Mouse (Mus musculus): ENCODE data around the gene Hsph1. TPM values are rescaled to one million over a fixed set of nuclear protein-coding genes. Genes with fewer than 3 reads are reported as not detected.

Hsph1 gene
- total RNA-seq, 2 experiments from 2014 or later: 76.6 to 103 TPM

DNA sequence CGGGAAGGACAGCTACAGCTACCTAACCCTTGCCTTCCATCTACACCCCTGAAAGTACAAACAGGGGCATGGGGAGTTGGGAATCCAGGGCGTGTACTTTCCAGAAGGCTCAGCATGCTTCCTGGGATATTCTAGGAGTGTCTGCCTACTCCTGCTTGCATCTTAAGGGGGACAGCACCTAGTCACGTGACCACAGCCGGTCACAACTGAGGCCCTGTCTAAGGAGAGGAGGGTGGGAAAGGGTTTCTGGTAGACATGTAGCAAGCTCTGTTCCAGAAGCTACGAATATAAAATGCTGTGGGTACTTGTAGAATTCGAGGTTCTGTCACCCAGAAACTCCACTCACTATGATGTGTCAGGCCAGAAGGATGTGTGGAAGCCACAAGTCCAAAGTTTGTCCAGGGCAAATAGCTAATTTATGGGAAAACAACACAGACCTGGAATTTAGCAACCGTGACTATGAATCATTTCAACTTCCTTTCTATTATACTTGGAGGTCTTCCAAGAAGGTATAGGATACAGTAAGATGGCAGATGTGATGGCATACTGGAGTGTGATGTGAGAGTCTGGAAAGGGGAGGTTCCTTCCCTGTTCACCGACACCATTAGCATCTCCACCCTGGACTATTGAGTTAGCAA is 29.0 kb downstream of the Hsph1 start:
- no peak for TF ChIP-seq CTCF (IDR thresholded peaks at IDR 0.05)
- no peak overlapping the region for H3K4me3 ChIP-seq
- no peak for DNase-seq
- H3K27ac ChIP-seq: no peak overlapping the region
- intact Hi-C loops (cut with DNase I): no loop called here

DNA sequence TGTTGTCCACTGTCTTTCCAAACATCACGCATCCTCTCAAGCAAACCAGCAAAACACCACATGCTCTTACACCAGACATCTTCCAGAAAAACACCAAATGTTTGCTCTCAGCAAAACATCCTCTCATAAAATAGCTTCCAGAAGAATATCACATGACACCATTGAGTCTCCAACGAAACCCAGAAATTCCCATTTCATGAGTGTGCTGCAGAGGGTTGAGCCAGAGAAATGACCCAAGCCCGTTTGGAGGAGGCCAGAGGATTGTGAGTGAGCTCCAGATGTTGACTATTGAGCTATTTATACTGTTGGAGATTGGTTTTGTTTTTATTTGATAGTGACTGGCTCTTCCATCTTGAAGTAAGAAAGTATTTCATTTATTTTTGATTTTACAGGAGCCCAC is 32.9 kb downstream of the Hsph1 start:
- no peak overlapping the region for H3K27ac ChIP-seq
- H3K4me3 ChIP-seq: no peak overlapping the region
- TF ChIP-seq CTCF (IDR thresholded peaks at IDR 0.05): no peak
- DNase-seq: no peak
- intact Hi-C loops (cut with DNase I): no loop called here

DNA sequence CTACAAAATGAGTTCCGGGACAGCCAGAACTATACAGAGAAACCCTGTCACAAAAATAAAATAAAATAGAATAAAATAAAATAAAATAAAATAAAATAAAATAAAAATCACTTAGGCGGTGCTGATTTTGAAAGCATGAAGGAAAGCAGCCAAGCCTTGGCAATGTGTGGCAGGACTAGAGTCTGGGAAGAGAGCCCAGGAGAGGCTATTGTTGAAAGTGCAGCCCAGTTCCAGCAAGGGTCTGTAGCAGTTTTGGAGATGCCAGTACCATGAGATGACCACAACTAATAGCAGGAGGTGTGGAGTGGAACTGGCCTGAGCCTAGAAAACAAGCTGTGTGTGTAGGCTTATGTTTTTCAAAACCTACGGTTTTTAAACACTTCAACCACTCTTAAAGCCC is 34.2 kb downstream of the Hsph1 start:
- no peak for DNase-seq
- no peak overlapping the region for H3K27ac ChIP-seq
- TF ChIP-seq CTCF (IDR thresholded peaks at IDR 0.05): no peak
- no peak overlapping the region for H3K4me3 ChIP-seq
- intact Hi-C loops (cut with DNase I): no loop called here

DNA sequence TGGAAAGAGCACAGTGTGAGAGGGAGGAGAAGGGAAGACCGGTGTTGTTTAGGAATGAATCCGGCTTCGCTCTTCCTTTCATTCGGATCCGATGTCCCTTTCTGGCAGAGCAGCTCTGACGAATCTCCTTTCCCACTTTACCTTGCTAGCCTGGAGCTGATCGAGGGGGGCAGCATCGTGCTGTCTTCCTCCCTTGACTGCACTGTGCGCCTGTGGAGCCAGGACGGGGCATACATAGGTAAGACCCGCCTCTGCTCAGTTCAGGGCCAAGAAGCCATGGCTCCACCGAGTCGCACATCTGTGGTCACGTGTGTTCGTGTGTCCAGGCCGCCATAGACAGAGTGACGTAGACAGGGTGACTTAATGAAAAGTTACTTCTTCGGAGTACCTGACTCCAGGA is 38.8 kb downstream of the Hsph1 start:
- intact Hi-C loops (cut with DNase I): no loop called here
- TF ChIP-seq CTCF (IDR thresholded peaks at IDR 0.05): no peak
- Histone ChIP-seq H3K4me3 (no peak overlapping the region), H3K27ac (no peak overlapping the region)
- DNase-seq: no peak

DNA sequence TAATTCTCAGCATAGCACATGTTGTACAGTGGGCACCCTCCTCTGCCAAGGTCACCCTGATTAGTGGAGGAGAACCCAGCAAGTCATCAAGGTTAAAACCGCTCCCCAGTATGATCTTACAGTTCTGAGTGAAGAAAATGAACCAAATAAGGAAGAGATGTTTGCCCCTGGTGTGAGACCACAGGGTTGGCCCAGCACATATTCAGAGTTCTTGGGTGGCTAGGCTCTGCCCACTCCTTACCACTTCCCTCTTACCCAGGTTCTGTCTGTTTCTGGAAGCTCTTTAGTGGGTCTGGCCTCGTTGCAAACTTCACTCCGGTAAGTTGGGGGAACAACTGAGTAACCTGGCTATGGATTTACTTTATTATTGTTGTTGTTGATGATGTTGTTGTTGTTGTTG is 42.0 kb downstream of the Hsph1 start:
- Histone ChIP-seq H3K4me3 (no peak overlapping the region), H3K27ac (no peak overlapping the region)
- DNase-seq: no peak
- no peak for TF ChIP-seq CTCF (IDR thresholded peaks at IDR 0.05)
- intact Hi-C loops (cut with DNase I): no loop called here

DNA sequence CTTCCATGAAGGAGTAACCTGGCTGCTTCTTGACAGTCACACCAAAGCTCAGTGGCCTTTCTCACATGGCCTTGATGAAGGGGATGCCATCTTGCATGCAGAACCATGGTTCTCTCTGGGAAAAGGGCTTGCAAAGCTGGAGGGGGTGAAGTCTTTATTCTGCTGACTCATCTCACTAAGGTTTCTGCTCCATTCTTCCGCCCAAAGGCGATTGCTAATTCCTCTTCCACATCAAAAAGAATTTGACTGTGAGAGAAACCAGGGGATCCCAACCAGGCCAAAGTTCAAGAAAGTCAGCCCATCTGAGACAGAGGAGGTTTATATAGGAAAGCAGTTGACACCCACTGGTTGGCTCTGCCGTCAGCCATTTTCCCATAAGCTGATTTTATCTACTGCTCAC is 46.2 kb downstream of the Hsph1 start:
- intact Hi-C loops (cut with DNase I): no loop called here
- TF ChIP-seq CTCF (IDR thresholded peaks at IDR 0.05): no peak
- no peak for DNase-seq
- no peak overlapping the region for H3K27ac ChIP-seq
- H3K4me3 ChIP-seq: no peak overlapping the region

DNA sequence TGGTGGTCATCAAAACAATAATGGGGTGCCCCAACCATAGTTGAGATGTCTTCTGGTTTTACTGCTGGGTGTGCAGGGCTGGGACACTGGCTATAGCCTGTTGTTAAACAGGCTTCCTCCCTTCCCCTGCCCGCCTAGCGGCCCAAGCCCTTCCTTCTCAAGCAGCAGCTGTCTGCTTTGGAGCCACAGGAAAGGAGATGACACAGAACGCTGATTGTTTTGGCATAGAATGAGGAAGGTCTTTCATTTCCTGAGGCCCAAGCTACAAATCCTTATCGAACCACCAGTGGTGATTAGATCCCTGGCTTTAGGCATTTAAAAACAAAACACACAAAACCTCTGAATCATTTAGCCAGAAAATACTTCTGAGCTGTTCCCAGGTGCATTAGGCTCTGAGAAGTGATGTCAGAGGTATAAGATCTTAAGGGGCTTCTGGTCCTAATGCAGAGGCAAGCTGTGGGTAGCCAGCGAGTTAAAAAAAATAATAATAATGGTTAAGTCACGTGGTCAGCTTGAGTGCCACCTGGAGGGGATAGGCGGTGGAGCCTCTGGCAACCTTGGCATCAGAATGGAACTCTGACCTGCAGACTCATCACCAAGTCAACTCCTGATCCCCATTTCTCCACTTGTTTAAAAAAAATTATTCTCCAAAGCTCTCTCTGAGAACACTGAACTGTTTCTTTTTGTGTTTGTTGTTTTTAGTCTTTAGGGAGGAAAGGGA is 47.2 kb downstream of the Hsph1 start:
- intact Hi-C loops (cut with DNase I): no loop called here
- DNase-seq: no peak
- Histone ChIP-seq H3K4me3 (no peak overlapping the region), H3K27ac (peak overlapping the region; percentile 28; the same call in 1 of the 2 replicates)
- TF ChIP-seq CTCF (IDR thresholded peaks at IDR 0.05): no peak

DNA sequence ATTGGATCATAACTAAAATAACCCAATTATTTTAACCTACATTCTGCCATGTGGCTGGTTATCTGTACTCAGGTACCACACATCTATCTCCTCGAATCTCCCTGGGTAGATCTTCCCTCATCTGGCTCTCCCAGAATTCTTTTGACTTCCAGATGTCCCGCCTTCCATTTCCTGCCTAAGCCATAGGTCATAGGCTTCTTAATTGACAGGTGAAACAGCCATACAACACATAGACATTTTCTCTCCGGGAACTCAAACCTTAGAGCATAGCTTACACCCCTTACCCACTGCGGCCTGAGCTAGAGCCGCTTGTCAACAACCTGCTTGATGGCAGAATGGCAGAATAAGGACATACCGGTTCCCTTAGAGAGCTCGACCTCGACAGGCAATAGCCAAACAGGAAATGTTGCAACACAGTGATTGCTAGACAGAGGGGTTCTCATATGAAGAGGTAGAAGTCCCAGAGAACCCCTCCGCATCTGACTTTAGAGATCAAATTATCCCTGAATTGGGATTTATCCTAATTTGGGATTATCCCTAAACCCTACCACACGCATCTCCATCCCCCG is 48.8 kb downstream of the Hsph1 start:
- DNase-seq: no peak
- H3K27ac ChIP-seq: no peak overlapping the region
- intact Hi-C loops (cut with DNase I): no loop called here
- H3K4me3 ChIP-seq: no peak overlapping the region
- no peak for TF ChIP-seq CTCF (IDR thresholded peaks at IDR 0.05)

DNA sequence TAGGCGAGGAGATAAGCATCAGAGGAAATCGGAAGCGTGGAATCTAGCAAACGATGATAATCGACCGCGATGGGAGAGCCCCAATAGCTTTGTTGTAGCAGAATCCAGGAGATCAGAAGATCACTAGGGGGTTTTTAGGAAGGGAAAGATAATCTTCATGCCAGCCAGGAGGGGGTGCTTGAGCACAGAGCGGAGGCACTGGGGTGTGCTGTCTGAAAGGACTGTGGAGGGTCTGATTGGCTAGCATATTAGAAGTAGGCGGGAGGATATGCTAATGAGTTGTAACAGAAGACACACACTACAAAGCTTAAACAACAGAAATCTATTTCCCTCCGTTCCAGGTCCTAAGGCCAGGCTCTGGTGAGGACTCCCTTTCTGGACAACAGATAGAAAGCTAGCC is 50.3 kb downstream of the Hsph1 start:
- DNase-seq: no peak
- TF ChIP-seq CTCF (IDR thresholded peaks at IDR 0.05): no peak; the same call in 1 of the 2 replicates
- intact Hi-C loops (cut with DNase I): no loop called here
- Histone ChIP-seq H3K27ac (no peak overlapping the region), H3K4me3 (no peak overlapping the region)

DNA sequence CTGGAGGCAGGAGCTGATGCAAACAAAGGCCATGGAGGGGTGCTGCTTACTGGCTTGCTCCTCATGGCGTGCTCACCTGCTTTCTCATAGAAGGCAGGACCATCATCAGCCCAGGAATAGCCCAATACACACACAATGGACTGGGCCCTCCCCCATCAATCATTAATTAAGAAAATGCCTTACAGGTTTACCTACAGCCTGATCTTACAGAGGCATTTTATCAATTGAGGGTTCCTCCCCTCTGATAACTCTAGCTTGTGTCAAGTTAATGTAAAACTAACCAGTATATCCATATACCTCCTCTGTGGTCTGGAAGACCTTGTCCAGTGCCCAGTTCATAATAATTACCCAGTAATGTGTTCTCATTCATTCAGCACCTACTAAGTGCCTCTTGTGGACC is 50.9 kb downstream of the Hsph1 start:
- DNase-seq: no peak
- intact Hi-C loops (cut with DNase I): no loop called here
- no peak for TF ChIP-seq CTCF (IDR thresholded peaks at IDR 0.05)
- Histone ChIP-seq H3K4me3 (no peak overlapping the region), H3K27ac (no peak overlapping the region)

DNA sequence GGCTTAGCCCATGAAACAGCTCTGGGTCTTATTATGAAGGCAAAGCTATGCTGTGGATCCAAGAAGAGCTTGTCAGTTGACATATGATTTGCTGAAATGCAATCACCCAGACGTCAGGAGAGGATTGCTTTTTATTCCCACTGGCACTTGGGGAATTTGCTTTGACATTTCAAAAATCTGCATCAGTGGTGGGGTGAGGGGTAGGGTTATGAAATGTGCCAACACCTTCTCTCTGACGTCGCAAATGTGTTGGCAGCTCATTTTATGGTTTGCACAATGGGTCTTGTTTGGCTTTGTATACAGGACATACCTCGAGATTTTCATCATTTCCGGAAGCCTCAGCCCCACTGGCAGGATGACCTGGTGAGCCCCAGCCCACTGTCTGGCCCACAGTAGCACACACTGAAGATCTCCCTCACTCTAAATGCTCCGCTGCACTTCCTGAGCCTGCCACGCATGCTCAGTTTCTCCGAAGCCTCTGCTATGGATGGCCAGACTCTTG is 52.0 kb downstream of the Hsph1 start:
- DNase-seq: no peak
- no peak overlapping the region for H3K4me3 ChIP-seq
- TF ChIP-seq CTCF (IDR thresholded peaks at IDR 0.05): no peak
- intact Hi-C loops (cut with DNase I): no loop called here
- H3K27ac ChIP-seq: no peak overlapping the region

DNA sequence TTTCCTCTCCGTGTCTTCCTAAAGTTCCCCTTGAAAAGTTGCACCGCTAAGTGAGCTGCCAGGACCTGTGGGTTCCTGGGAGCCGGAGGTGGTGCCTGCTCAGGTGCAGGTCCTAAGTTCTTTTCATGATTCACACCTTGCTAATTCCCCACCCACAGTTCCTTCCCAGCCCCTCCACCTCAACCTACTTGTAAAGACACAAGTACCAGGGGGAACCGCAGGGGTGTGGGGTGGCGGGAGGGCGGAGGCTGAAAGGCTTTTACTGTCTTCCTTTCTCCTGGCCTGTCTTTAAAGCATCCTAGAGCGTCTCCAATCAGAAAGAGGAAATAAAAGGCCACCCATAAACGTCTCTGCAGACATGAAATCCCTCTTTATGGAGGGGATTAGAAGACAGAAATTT is 52.7 kb downstream of the Hsph1 start:
- DNase-seq: no peak
- no peak overlapping the region for H3K4me3 ChIP-seq
- intact Hi-C loops (cut with DNase I): no loop called here
- no peak overlapping the region for H3K27ac ChIP-seq
- TF ChIP-seq CTCF (IDR thresholded peaks at IDR 0.05): no peak

DNA sequence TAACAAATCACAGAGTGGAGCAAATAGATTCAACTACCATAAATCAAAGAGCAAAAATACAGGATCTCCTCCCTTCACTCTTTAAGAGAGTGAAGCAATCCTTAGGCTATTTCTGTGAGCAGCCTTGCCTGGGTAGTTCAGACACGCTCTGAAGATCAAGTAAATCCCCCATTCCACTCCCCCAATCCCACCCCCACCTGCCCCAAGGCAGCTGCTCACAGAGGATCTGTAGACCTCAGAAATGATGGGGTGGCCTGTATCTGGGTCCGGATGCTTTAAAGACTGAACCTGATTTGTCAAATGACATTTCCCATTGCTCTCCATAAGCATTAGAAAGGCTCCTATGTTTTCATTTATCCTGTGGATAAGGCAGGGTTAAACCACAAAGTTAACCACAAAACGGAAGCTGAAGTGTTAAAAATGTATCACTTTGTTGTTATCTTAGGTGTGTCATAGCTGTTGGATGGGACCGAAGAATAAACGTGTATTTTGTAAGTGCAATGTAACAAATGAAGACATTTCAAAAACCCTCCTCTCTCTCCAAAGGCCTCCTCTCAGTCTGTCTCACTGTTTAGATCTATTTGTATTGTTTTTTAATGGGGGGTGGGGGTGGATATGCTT is 53.4 kb downstream of the Hsph1 start:
- Histone ChIP-seq H3K27ac (no peak overlapping the region), H3K4me3 (no peak overlapping the region)
- intact Hi-C loops (cut with DNase I): no loop called here
- DNase-seq: no peak
- no peak for TF ChIP-seq CTCF (IDR thresholded peaks at IDR 0.05)
